ENCODE assay signal across 11 mouse cellular contexts in the genomic region with DNA sequence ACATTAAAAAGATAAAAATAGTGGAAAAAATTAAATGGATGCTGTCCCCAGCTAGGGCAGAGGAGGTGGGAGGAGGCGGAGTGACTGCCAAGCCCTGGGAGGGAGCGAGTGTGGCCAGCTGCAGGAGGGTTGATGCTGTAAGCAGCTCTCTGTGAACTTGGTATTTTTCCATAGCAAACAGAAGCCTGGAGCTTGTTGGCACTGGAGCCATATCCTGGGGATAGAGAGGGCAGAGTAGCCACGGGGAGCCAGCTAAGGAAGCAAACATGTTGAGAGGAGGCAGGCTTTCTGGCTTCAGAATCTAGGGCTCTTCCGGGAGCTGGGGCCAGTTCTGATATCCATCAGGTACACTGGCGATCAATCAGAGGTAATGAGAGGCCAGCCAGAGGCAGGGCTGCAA.
DNase-seq lines count a peak whose midpoint lies in the region; ATAC-seq lines count a peak whose summit lies in the region.
"Had no signal": no experiment of that assay in that cellular context is flagged by ENCODE, and none has a peak within 500 bp of the region (broad histone marks: within the 10 kb centered on the region; RNA-seq: fewer than 3 reads in every experiment).

No protein-coding gene starts in this region.

- intact Hi-C loops in left cerebral cortex, postnatal 36 days (cut with DNase I): no loop called here

- H3K36me3 ChIP-seq in intestine, embryonic 16.5 days (ENCODE audit: control insufficient read depth, insufficient read depth, low read length): no peaks in the 10 kb centered on the region
- H3K36me3 ChIP-seq: heart, embryonic 13.5 days; liver, embryonic 12.5 days had no signal

- no peak for ATAC-seq in intestine, embryonic 16.5 days
- ATAC-seq: liver, embryonic 12.5 days had no signal

- H3K4me1 ChIP-seq in intestine, embryonic 16.5 days (ENCODE audit: control insufficient read depth, insufficient read depth, low read length): no peaks in the 10 kb centered on the region
- H3K4me1 ChIP-seq: heart, embryonic 13.5 days; liver, embryonic 12.5 days had no signal

- no peak overlapping the region for H3K4me2 ChIP-seq in intestine, embryonic 16.5 days (ENCODE audit: low read depth, low read length)
- H3K4me2 ChIP-seq: heart, embryonic 13.5 days; liver, embryonic 12.5 days; midbrain, embryonic 11.5 days had no signal

- no peaks in the 10 kb centered on the region for H3K9me3 ChIP-seq in intestine, embryonic 16.5 days (ENCODE audit: control insufficient read depth, low read length)
- H3K9me3 ChIP-seq: heart, embryonic 13.5 days; liver, embryonic 12.5 days had no signal

- H3K27me3 ChIP-seq in intestine, embryonic 16.5 days (replicated peaks; ENCODE audit: control insufficient read depth, insufficient read depth, low read length): no peaks in the 10 kb centered on the region
- H3K27me3 ChIP-seq: heart, embryonic 13.5 days; liver, embryonic 12.5 days had no signal

- no peak overlapping the region for H3K27ac ChIP-seq in intestine, embryonic 16.5 days (ENCODE audit: low read length)
- H3K27ac ChIP-seq: heart, embryonic 13.5 days; liver, embryonic 12.5 days had no signal

- H3K9ac ChIP-seq in intestine, embryonic 16.5 days (ENCODE audit: low read depth, low read length): no peak overlapping the region
- H3K9ac ChIP-seq: heart, embryonic 13.5 days; liver, embryonic 12.5 days had no signal

- H3K4me3 ChIP-seq in intestine, embryonic 16.5 days (ENCODE audit: low read length): no peak overlapping the region
- H3K4me3 ChIP-seq: heart, embryonic 13.5 days; liver, embryonic 12.5 days had no signal

- 61% methylated on average over 5 of the region's 5 CpGs for WGBS in intestine, embryonic 16.5 days

- DNase-seq in adrenal gland, adult (ENCODE audit: inconsistent age in 2 of 2, low spot score in 1 of 2): peak; percentile 21 to 61
- no peak for DNase-seq in adrenal gland, postnatal 25 days
- peak; percentile 28 for DNase-seq in left cerebral cortex, adult 11 months (ENCODE audit: low spot score)
- DNase-seq in left cerebral cortex, postnatal 36 days (ENCODE audit: low spot score in 2 of 2): no peak
- peak; percentile 17 for DNase-seq in adipocyte (ENCODE audit: low spot score)
- peak; percentile 49 to 59 for DNase-seq in cerebellum, postnatal 25 days
- DNase-seq in heart, adult 11 months: no peak

Comparison
In these comparisons a context has a peak if more than half of its experiments do, and no peak if none do; other contexts are left out.
1. DNase-seq: peak in adrenal gland, adult (2 of 2), left cerebral cortex, adult 11 months (single experiment), adipocyte (single experiment) and cerebellum, postnatal 25 days (2 of 2); none in adrenal gland, postnatal 25 days (single experiment), left cerebral cortex, postnatal 36 days (0 of 2) and heart, adult 11 months (single experiment).